Comparison of ENCODE assay signal across 9 mouse cellular contexts in genomic region chrX:14628267-14628901, GRCm38 (mm10).
A peak's percentile ranks its signal among the peaks of the same experiment; 100 is the strongest.
DNase-seq lines count a peak whose midpoint lies in the region; ATAC-seq and TF ChIP-seq lines count a peak whose summit lies in the region.
"Had no signal": no experiment of that assay in that cellular context is flagged by ENCODE, and none has a peak within 500 bp of the region (broad histone marks: within the 10 kb centered on the region; RNA-seq: fewer than 3 reads in every experiment).

No protein-coding gene starts in this region.

- WGBS in heart, embryonic 16.5 days = 27% methylated on average over 10 of the region's 10 CpGs
- WGBS in midbrain, postnatal 0 days = 24% methylated on average over 10 of the region's 10 CpGs

- H3K27me3 ChIP-seq in heart, embryonic 16.5 days (ENCODE audit: control insufficient read depth, insufficient read depth, low read length) = no peaks in the 10 kb centered on the region
- H3K27me3 ChIP-seq in midbrain, postnatal 0 days (ENCODE audit: insufficient read depth, low read length) = no peaks in the 10 kb centered on the region
- H3K27me3 ChIP-seq: embryonic facial prominence, embryonic 12.5 days had no signal

- peak; percentile 6 to 54 for DNase-seq in adrenal gland, adult (ENCODE audit: inconsistent age in 2 of 2, low spot score in 1 of 2)
- DNase-seq in adrenal gland, postnatal 4 days (ENCODE audit: low spot score in 2 of 2) = no peak
- DNase-seq in right cerebral cortex, postnatal 14 days = peak; percentile 4
- DNase-seq in right cerebral cortex, adult 18-20 months = no peak
- peak; percentile 32 to 48 for DNase-seq in kidney, postnatal 36 days
- DNase-seq in midbrain, postnatal 0 days (ENCODE audit: low spot score) = peak; percentile 28
- no peak for DNase-seq in layer of hippocampus, adult 11-12 months (ENCODE audit: low spot score)

- H3K4me3 ChIP-seq in heart, embryonic 16.5 days (ENCODE audit: low read length) = no peak overlapping the region
- H3K4me3 ChIP-seq in midbrain, postnatal 0 days (ENCODE audit: low read depth, low read length) = no peak overlapping the region
- H3K4me3 ChIP-seq: embryonic facial prominence, embryonic 12.5 days had no signal

- H3K36me3 ChIP-seq in heart, embryonic 16.5 days (ENCODE audit: control insufficient read depth, insufficient read depth) = no peaks in the 10 kb centered on the region
- no peaks in the 10 kb centered on the region for H3K36me3 ChIP-seq in midbrain, postnatal 0 days (ENCODE audit: insufficient read depth, low read length)
- H3K36me3 ChIP-seq: embryonic facial prominence, embryonic 12.5 days had no signal

- ATAC-seq in heart, embryonic 16.5 days (replicated peaks; ENCODE audit: extremely low read depth, insufficient read depth, low FRiP score) = peak; percentile 83
- ATAC-seq in midbrain, postnatal 0 days (ENCODE audit: low FRiP score) = peak; percentile 16; the same call in 1 of the 2 replicates

- no peak overlapping the region for H3K9ac ChIP-seq in heart, embryonic 16.5 days (ENCODE audit: low read length)
- no peak overlapping the region for H3K9ac ChIP-seq in midbrain, postnatal 0 days (replicated peaks; ENCODE audit: low read length, poor library complexity, severe bottlenecking)
- H3K9ac ChIP-seq: embryonic facial prominence, embryonic 12.5 days had no signal

- H3K9me3 ChIP-seq in heart, embryonic 16.5 days (replicated peaks; ENCODE audit: control insufficient read depth, low read length) = peaks cover 3% of the 10 kb centered on the region; the same call in 1 of the 2 replicates
- H3K9me3 ChIP-seq in midbrain, postnatal 0 days (ENCODE audit: low read length) = no peaks in the 10 kb centered on the region
- H3K9me3 ChIP-seq: embryonic facial prominence, embryonic 12.5 days had no signal

- H3K4me2 ChIP-seq in heart, embryonic 16.5 days (ENCODE audit: low read depth, low read length) = peak overlapping the region; percentile 42
- H3K4me2 ChIP-seq in midbrain, postnatal 0 days (ENCODE audit: low read depth, low read length, poor library complexity, severe bottlenecking) = no peak overlapping the region
- H3K4me2 ChIP-seq: embryonic facial prominence, embryonic 12.5 days had no signal

- H3K4me1 ChIP-seq in heart, embryonic 16.5 days (ENCODE audit: control insufficient read depth, insufficient read depth, low read length) = no peaks in the 10 kb centered on the region
- no peaks in the 10 kb centered on the region for H3K4me1 ChIP-seq in midbrain, postnatal 0 days (ENCODE audit: insufficient read depth, low read length)
- H3K4me1 ChIP-seq: embryonic facial prominence, embryonic 12.5 days had no signal

- no peak for TF ChIP-seq CTCF in midbrain, postnatal 0 days (IDR thresholded peaks at IDR 0.05)

- H3K27ac ChIP-seq in heart, embryonic 16.5 days (ENCODE audit: low read length) = peak overlapping the region; percentile 54; the same call in 1 of the 2 replicates
- no peak overlapping the region for H3K27ac ChIP-seq in midbrain, postnatal 0 days (ENCODE audit: low read depth, low read length)
- H3K27ac ChIP-seq: embryonic facial prominence, embryonic 12.5 days had no signal

Comparison
In these comparisons a context has a peak if more than half of its experiments do, and no peak if none do; other contexts are left out.
1. DNase-seq: peak in adrenal gland, adult (2 of 2), right cerebral cortex, postnatal 14 days (single experiment), kidney, postnatal 36 days (2 of 2) and midbrain, postnatal 0 days (single experiment); none in adrenal gland, postnatal 4 days (0 of 2), right cerebral cortex, adult 18-20 months (single experiment) and layer of hippocampus, adult 11-12 months (single experiment).